Mouse (Mus musculus) spleen, postnatal 14 days (tissue): ENCODE data around the gene Bach2.

Experiments used
- DNase-seq, 2 experiments: peaks; one replicate each; pipeline ENCODE4 v3.0.0; 2021 to 2022; ENCODE audit warnings: low spot score in 2 of 2

The Bach2 gene

DNA sequence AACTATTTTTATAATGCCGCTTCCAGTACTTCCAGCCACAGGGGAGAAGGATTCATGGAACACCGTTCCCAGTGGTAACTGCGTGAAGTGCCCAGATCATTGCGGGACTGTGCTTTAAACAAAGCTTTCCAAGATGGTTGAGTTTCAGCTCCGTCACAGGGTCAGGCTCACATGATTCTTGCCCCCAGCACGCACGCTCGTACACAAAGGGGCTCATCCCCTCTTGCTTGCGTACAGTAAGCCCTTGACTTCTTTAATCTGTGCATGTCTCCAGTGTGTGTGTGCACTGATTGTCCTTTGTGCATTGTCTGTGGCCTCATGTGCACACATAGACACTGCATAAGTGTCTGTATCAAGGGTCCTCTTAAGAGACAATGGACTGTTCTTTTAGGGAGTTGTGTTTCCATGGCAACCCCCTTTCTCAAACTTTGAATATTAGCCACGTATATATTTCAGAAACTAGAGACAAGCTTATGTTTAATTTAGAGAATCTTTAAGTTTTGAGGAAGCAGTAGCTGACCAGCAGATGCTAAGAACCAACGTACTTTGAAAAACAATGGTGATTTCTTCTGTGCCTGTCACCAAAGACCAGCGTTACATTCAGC lies 119.5 kb downstream of the Bach2 start:
- DNase-seq, result no peak

DNA sequence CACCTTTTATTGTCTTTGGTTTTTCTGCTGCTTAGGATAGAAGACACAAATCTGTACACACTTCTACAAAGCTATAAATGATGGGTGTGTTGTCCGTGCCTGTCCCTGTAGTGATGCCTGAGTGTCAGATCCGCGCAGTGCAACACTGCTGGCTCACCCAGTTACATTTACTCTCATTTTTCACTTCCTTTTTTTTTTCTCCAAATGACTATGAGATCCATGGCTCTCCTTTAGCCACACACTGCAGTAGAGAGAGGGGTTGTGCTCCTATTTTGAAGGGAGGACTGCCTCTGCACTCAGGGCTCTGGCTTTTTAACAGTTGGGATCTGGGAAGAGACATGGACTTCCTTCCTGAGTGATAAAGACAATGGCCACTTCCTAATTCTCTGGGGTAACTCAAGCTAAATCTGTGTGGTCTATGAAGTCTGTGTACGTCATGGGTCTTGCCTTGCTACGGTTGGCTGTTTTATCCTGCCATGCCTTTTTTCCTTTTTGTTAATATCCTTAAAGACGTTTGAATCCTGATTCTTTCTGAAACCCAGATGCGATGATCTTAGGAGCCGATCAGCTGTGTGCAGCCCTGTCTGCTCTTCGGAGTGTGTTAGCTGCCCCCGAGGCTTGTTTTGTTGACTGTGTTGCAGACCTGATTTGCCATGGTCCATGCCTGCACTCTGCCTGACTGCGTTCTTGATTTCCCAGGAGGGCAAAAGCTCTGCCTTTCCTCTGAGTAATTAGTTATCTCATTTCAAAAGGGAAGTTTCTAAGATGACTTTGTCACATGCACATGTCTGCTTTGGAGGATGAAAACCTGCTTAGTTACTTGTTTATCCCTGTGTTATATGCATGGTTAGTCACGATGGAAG lies 120.2 kb downstream of the Bach2 start:
- DNase-seq, result no peak

DNA sequence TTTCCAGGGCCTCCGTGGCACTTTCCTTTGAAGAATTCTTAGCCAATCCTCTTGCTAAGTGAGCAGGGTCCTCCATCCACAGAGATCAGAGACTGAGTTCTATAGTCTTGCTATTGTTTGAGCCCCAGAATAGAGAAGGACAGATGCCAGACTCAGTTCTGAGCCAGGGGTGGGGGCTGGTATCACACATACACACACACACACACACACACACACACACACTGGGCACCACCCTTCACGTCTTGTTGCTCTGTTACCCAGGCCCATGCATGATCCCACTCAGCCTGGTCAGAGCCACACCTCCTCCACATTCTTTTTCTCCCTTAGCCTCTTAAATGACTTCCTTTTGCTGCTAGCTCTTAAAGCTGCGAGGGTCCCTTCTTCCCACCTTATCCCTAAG lies 121.0 kb downstream of the Bach2 start:
- DNase-seq, result no peak

DNA sequence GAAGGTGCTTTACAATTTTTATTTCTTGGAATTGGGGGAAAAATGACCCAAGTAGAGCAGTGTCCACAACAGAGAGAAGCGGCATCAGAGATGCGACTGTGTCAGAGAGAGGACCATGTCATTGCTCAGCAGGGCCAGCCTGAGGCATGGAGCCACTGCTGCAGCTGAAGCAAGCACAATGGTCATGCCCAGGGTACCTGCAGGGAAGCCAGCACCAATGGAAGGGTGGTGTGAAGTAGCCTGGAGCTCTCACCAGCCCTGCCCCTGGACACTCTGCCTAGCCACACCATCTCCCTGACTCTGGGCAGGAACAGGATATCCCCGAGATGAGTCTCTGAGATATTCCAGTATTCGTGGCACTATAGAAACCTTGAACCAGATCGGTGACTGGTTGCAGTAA lies 121.9 kb downstream of the Bach2 start:
- no peak for DNase-seq

DNA sequence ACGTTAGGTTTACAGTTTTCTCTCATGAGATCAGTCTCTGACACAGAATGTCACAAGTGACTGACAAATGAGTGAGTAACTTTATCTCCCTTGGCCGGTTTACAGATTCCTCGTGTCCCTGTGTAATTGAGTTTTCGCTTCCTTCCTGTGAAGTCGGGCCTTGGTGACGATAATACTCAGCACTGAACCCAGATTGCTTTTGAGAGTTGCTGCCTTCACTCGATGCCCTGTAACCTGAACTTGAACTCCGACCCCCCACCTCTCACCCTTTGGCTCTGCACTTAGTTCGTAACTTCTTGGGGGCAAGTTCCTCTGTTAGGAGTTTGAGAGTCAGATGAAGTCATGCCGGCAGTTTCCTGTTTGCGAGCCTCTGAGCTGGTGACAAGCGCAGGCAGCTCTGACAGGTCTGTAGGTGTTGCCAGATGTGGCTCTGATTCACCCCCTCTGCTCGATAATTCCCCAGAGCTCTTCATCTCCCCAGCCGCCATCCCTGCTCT lies 124.9 kb downstream of the Bach2 start:
- DNase-seq, result no peak

DNA sequence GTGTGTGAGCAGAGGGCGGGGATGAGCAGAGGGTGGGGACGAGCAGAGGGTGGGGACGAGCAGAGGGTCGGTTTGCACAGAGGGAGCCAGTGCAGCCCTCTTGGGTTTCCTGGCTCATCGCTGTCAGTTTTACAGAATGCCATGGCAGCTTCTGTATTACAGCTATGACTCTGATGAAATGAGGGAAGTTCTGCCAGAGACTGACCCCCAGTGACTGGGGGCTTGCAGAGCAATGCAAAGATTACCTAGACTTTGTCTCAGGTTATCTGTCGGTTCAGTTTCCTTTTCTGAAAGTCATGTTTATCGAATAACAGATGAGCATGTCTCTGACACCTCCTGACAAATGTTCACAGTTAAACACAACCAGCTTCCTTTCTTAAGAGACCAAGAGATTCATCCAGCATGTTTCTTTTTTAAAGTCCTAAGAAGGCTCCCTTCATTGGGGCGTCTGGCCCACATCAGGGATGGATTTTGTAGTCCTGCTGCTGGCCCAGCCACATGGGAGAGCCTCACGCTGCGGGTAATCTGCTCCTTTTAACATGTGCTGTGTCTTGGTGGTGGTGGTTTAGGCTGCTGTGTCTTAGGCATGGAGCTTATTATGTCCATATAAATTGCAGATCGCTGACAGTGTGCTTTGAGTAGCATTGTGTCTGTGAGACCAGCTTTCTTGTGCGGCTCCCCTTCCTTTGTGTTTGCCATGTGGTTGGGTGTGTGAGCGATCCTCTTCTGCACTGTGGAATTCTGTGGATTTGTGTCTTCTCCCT lies 126.7 kb downstream of the Bach2 start:
- DNase-seq, result no peak

DNA sequence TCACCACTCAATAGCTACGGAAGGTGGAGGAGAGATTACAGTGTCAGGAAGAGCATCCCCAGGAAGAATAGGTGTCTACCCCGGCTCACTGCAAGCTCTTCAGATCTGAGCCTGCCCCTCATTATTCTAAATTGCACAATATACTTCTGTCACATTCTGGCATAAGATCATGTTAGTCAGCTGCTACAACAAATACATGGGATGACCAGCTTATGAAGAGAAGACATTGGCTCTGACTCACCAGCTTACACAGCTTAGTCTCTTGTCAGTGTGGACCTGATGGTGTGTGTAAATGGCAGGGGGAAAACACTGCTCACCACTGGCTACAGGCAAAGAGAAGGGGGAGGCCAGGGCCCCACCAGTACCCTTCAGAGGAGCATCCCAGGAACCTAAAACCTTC lies 127.6 kb downstream of the Bach2 start:
- DNase-seq, result no peak

DNA sequence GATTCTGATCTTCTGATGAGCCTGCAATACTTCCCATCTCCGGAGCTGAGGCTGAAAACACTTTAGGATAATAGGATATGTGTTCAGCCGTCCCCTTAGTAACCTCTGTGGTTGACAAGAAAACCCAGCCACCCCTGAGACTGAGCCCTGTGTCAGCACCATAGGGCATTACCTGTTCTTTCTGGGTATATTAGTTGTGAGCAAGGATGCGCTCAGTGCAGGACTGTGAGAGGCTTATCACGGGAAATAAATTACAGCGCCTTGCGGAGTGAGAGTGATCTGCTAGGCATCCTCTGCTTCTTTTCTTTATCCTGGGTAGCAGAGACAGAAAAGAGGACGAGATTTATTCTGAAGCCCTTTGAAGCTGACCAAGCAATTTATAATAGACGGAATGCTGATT lies 129.7 kb downstream of the Bach2 start:
- no peak for DNase-seq

DNA sequence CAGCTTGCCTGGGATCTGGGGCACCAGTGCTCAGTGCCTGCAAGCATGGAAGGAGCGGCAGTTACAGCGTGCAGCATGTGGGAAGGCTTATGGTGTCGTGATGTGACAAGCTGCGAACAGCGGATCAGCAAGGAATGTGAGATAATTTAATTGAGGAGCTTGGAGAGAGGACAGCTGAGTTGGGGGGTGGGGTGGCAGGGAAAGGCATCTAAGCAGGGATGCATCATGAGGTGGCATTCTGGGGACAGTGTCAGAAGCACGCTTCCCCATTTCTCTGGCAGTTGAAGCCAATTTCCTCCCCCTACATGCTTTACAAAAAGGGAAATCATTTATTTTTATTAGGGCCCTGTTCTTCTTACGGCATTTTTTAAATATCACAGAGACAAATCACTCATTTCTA lies 134.5 kb downstream of the Bach2 start:
- DNase-seq, result no peak

DNA sequence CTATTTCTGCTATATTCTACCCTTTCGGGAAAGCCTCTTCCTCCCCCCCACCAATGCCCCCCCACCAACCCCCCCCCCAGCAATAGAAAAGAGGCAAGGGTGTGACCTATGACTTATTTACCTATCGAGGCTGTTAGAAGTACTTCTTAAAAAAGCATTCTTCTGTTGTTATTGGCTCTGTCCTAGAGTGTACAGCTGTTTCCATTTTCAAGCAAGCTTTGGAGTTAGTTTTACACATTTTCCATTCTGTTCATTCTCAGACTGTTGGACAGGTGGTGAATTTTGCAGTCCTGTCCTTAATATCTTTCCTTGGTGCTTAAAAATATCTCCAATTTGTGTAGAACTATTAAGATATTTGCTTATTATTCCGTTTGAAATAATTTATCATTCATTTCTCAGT lies 134.9 kb downstream of the Bach2 start:
- DNase-seq, result no peak

DNA sequence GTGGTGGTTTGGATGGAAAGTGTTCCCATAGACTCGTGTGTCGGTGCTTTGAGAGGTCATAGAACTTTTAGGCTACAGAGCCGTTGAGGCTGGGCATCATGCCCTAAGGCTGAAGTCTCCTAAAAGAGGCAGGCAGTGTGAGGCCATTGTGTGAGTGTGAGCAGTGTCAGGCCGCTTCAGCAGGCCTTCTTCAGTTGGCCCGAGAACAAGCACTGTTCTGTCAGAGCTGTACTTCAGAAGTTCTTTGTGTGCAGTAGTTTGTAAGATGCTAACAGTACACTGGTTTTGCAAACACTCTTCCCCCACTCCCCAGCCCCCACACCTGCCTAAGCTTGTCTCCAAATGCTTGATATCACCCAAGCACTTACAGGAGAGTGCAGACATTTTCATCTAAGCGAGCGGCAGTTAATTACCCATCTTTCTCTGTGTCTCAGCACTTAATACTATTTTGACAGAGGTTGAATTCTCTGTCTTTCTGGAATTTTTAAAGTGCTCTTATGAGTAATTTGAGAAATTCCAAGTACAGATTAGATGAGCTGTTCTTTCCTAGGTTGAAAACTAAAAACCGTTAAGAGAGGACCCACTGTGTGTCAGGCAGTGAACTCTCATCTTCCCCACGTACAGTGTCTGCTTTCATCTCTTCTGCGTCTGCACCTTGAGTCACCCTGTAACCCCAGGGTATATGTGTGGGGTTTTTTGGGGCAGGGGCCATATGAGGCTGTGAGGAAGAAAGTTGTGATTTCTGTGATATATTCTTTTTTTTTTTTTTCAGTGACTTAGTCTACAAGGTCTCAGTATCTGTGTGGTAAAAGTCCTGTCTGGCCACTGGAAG lies 136.4 kb downstream of the Bach2 start:
- DNase-seq, result no peak

DNA sequence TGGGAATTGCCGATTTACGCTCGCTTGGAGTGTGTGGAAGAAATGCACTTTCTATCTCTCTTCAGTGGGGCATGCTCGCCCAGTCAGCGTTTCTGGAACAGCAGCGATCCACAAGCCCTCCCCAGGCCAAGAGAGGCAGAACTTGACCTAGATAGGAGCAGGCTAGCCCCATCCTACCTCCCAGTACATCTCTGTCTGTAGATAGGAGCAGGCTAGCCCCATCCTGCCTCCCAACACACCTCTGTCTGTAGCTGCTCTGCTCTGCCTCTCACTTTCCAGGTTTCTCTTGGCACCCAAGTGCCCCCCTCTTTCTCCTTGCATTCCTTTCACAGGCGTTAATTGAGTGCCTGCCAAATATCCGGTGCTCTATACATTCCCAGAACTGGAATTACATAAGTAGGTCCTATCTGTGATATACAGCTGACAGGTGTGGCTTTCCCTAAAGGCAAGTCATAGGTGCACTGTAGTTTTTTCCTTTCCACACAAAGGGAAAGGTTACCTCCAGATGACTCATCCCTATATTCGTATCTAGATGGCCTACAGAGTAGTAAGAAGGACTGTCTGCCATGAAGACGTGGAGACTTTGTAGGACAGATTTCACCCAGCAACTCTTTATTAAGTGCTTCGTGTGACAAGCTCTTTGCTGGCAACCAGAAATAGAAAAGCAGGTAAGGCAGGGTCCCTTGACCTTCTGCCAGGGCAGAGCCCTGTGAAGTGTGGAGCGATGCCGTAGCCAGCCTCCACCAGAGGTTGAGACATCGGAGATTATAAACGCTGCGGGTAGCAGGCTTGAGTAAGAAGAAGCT lies 137.3 kb downstream of the Bach2 start:
- DNase-seq, result no peak

DNA sequence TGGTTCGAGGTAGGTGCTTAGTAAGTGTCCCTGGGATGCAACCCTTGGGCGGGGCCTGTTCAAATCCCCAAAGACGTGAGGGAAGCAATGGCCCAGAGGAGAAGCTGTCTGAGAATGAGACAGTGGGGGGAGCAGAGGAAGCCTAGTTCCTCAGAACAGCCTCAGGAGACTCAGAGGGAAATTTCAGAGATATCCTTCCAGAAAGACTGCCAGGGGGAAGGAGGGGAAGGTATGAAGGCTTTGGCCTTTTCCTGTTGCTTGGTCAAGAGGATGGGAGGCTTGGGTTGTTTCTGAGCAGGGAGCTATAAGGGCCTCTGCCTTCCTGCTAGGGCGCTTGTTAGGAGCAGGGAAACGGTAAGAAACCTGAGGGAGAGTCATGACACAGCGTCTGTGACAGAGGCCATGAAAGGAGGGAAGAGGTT lies 137.9 kb downstream of the Bach2 start:
- DNase-seq, result no peak

DNA sequence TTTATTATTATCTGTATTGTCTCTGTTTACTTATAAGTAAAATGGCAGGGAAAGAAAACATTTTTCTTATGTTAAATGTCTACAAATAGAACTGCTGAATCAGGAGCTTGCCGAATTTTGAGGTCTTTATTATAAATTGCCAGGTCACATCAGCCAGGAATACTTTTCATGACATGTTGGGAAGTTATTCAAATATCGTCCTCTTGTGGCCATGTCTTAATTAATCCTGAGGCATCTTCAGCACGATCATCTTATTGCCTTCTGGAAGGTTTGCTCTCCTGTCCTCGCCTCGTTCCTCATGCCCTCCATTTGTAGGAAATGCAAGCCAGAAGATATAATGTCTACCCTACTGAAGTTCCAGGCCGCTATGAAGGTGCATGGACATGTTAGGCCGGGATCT lies 140.5 kb downstream of the Bach2 start:
- no peak for DNase-seq

DNA sequence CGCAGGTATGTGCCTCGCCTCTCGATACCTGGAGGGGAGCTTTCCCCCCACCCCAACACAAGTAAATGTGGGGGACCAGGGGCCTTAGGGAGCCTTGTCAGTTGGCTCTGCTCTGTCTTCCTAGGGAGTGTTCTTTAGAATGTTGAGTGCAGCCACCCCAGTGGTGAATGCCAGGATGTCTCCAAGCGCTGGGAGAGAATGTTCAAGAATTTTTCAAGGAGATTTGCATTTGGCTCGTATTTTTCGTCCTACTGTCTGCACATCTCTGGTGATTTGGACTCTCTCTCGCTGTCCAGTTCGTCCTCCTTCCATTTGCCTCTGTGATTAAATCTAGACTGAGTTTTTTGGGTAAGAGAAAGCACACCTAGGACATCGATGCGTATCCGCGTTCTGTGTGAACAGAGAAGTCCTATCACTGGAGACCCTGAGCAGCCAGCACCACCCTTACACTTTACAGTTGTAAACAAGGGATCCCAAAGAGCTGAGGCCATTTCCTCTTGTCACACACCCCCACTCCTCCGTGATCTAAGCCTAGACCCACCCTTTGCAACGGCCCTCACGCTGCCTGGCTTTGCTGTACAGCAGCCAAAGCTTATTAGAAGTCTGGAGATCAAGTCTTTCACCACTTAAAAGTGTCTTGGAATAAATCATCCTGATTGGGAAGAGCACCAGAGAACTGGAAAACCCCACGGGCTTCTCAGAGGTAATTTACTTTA lies 143.2 kb downstream of the Bach2 start:
- DNase-seq, result no peak

DNA sequence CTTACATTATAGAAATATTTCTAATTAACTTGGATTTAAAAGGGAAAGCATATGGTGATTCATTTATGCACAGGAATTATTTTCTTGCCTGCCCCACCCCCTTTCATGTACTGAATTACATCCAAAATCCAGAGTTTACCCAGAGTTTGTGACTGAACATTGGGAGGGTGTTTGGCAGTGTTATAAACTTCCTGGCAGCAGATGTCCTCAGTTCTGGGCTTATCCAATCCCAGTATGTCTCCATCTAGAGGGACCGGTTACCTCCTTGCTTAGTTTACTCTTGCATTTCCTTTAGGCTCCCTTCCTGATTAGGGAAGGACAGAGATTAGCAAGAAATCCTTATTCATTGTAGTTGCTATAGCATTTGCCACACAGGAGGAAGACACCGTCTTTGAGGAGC lies 146.5 kb downstream of the Bach2 start:
- DNase-seq, result no peak

DNA sequence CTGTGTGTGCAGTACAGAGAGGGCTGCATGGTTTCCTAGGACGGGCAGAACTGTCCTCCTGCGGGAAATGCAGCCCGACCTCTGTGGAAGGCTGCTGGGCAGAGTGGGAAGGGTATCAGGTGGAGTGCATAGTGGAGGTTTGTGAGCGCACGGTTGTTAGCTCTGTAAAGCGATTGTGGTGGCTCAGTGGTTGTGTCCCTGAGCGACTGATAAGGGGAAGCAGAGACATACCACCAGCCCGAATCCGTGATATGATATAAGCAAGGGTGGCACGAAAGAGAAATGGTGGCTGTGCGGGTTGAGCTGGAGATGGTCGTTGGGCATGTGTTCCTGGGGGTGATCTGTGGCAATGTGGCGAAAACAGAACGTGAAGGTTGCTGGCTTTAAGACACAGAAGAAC lies 147.0 kb downstream of the Bach2 start:
- no peak for DNase-seq

DNA sequence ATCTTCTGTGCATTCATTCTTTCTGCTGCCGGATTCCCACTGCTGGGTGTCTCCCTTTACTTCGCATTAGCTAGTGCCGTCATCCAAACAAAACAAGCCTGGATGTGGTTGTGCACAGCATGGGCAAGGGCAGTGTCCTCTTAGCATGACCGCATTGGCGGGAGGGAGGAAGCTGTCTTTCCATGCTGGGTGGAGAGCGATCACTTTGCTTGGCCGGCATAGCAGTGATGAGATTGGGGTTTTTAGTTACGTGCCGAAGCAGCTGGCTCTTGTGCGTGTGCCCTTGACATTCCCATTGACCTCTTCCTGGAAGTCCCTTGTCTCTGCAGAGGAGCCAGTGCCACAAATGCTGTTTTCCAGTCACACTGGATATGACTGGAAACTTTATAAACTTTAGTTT lies 147.7 kb downstream of the Bach2 start:
- no peak for DNase-seq

DNA sequence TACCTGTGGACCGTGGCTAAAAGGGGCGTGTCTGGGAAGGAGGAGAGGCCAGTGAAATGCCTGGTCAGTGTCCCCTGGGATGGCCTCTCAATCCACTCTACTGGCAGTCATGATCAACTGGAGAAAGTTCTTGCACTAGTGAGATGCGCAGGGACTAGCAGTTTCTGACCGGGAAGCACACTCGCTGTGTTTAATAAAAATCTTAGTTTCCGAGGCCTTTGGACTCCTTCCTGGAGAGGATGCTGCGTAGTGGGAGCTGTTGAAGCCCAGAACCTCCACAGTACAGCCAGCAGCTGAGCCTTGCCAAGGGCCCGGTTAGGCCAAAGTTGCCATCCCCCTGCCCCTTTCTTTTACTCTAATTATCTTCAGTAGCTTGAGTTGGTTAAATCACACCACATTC lies 148.3 kb downstream of the Bach2 start:
- DNase-seq, result no peak
